Mouse (Mus musculus) kidney, postnatal 0 days (tissue): ENCODE measurements around the gene Gm826. TPM values are rescaled to one million over a fixed set of nuclear protein-coding genes. Genes with fewer than 3 reads are reported as not detected.

Experiments used
- ATAC-seq: fragments of 200-750 bp; cut with Nextera tagmentation; replicated peaks from 2 replicates; pipeline ENCODE4 v1.8.0; 2017; ENCODE audit warnings: low read depth, moderate number of reproducible peaks, moderate TSS enrichment, moderate library complexity; ENCODE audit not compliant: low FRiP score
- DNase-seq: peaks from one replicate; pipeline ENCODE4 v3.0.0-alpha.2; 2016; ENCODE audit warnings: low spot score
- H3K27ac ChIP-seq: fragments of 300-500 bp; sonication (generic); 2 replicates; pipeline ENCODE4 v1.5.1; 2014; ENCODE audit warnings: mild to moderate bottlenecking
- H3K27me3 ChIP-seq: fragments of 300-500 bp; sonication (generic); 2 replicates; pipeline ENCODE4 v1.6.1; 2014; ENCODE audit warnings: low read length, mixed read lengths; ENCODE audit not compliant: insufficient read depth
- H3K36me3 ChIP-seq: fragments of 300-500 bp; sonication (generic); 2 replicates; pipeline ENCODE4 v1.6.1; 2014; ENCODE audit warnings: low read length, mixed read lengths; ENCODE audit not compliant: insufficient read depth
- H3K4me1 ChIP-seq: fragments of 300-500 bp; sonication (generic); replicated peaks from 2 replicates; pipeline ENCODE4 v1.6.1; 2014; ENCODE audit warnings: antibody characterized with exemption, low read length, mixed read lengths; ENCODE audit not compliant: insufficient read depth
- H3K4me2 ChIP-seq: fragments of 300-500 bp; sonication (generic); 2 replicates; pipeline ENCODE4 v1.6.1; 2014; ENCODE audit warnings: mild to moderate bottlenecking, low read length, moderate library complexity, mixed read lengths
- H3K4me3 ChIP-seq: fragments of 300-500 bp; sonication (generic); replicated peaks from 2 replicates; pipeline ENCODE4 v1.5.1; 2014; ENCODE audit warnings: low read depth, low read length
- H3K9ac ChIP-seq: fragments of 300-500 bp; sonication (generic); 2 replicates; pipeline ENCODE4 v1.6.1; 2014; ENCODE audit warnings: low read depth, low read length
- H3K9me3 ChIP-seq: fragments of 300-500 bp; sonication (generic); replicated peaks from 2 replicates; pipeline ENCODE4 v1.6.1; 2016; ENCODE audit warnings: low read length, inconsistent platforms, mixed read lengths
- CTCF ChIP-seq: IDR thresholded peaks from 2 replicates; pipeline ENCODE4 v1.5.1; 2016; ENCODE audit warnings: antibody characterized with exemption, low read depth, mild to moderate bottlenecking, moderate library complexity
- WGBS: fragments of 180-500 bp; shearing (Covaris S2); extraction: QIAGEN DNeasy Blood & Tissue Kit; methylation state at CpG from one replicate; pipeline ENCODE4 v1.1.7; 2014; 5-methylcytosine and 5-hydroxymethylcytosine counted together
- polyA plus RNA-seq: library from polyadenylated mRNA; unstranded; fragments of >200 nt; fragmentation: Nextera tagmentation; extraction: Ambion mirVana; gene quantifications from 2 replicates; pipeline ENCODE4 v1.2.1, GENCODE M21; 2015

Gm826 gene
- 0.28 and 0.49 TPM in 2 replicates for polyA plus RNA-seq

DNA sequence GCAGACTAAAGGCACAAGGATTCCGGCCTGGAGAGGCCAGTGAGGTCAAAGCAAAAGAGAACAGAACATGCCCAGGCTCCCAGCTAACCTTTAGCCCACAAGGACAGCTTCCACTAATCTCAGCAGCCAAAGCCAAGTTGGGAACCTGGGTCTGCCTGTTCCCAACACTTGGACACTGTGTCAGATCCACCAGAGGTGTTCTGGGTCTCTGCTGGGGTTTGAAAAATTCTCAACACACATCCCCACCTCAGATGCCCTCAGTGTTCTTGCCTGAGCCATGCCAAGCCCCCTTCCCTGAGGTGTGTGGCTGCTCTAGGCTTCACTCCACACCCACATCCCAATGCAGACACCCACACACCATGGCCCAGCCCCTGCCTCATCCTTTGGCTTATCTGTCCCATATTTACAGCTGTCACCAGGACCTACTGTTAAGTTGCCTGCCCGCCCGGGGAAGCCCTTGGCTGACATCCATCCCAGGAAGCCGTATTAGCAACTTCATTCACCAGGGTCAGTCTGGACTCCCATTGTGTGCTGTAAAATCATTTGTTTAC is at the start of gene Gm826:
Gm826 (minus strand) TSS at position 52 of the 551 bp plus-strand sequence.
- H3K27ac ChIP-seq, result no peak within 1 kb of the TSS
- H3K4me2 ChIP-seq, result no peak within 1 kb of the TSS
- H3K4me1 ChIP-seq, result no peaks in the 10 kb centered on the region
- H3K27me3 ChIP-seq, result no peaks in the 10 kb centered on the region
- DNase-seq (peak; percentile 34), ATAC-seq (no peak)
- TF ChIP-seq CTCF, result no peak
- H3K4me3 ChIP-seq, result no peak within 1 kb of the TSS
- no peaks in the 10 kb centered on the region for H3K36me3 ChIP-seq
- WGBS, result 50% methylated on average over 4 of the region's 4 CpGs
- no peak within 1 kb of the TSS for H3K9ac ChIP-seq
- H3K9me3 ChIP-seq, result no peaks in the 10 kb centered on the region

DNA sequence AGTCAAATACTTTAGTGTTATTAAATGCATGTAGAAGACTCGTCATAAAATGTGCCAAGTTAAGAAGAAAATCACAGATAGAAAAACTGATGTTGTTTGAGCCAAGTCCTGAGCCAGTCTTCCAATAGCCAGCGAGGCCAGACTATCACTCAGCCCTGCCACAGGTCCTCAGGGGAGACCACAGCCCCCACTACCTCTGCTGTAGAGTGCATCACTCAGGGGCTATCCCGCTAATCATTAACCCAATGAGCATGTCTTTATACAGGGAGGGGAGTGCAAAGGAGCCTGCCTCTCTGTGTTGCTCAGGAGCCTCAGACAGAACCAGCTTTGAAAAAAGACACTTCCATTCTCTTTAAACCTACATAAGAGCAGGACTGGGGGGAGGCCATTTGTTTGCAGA is 49.5 kb upstream of the Gm826 start:
- no peaks in the 10 kb centered on the region for H3K27me3 ChIP-seq
- no peaks in the 10 kb centered on the region for H3K4me1 ChIP-seq
- H3K9me3 ChIP-seq, result no peaks in the 10 kb centered on the region
- H3K9ac ChIP-seq, result no peak overlapping the region
- H3K27ac ChIP-seq, result no peak overlapping the region
- no peak overlapping the region for H3K4me3 ChIP-seq
- H3K36me3 ChIP-seq, result no peaks in the 10 kb centered on the region
- 40% methylated on average over 3 of the region's 3 CpGs for WGBS
- TF ChIP-seq CTCF, result no peak
- no peak for ATAC-seq
- no peak overlapping the region for H3K4me2 ChIP-seq
- DNase-seq, result no peak

DNA sequence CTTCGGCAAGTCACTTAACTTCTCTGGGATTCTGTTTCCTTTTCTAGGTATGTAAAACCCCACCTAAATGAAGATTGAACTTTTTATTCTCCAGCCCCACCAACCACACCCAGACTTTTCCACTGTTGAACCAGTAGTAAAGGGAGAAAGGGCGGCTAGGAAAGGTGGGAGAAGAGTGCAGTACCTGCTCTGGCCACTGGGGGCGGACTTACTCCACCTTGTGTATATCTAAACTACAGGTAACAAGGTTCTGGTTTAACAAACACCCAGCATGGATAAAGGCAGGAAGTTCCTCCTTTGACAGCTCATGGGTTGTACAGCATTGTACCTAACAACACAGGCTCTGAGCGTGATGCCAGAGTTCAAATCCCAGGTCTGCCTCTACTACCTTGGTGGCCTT is 44.3 kb upstream of the Gm826 start:
- Histone ChIP-seq H3K9me3 (no peaks in the 10 kb centered on the region), H3K4me2 (no peak overlapping the region), H3K27ac (no peak overlapping the region), H3K27me3 (no peaks in the 10 kb centered on the region), H3K4me1 (no peaks in the 10 kb centered on the region), H3K36me3 (no peaks in the 10 kb centered on the region), H3K9ac (no peak overlapping the region), H3K4me3 (no peak overlapping the region)
- peak; percentile 90 for TF ChIP-seq CTCF
- DNase-seq (no peak), ATAC-seq (no peak)
- WGBS, result 52% methylated on average over 4 of the region's 4 CpGs

DNA sequence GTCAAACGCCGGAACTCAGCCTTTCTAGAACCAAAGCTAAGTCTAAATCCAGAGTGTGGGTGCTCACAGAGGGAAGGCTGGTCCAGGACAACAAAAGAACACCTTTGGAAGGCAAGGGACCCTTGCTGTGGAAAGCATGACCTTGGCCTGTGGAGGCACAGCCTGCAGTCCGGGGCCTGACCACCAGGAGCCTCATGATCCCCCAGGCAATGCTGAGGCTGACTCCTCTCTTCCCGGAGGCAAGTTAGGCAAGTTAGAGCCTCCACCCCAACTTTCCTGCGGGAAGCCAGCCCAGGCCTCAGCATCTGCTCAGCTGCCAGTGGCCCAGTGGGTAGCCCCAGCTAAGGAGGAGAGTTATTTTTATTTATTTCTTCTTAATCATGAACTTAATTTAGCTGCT is 42.3 kb upstream of the Gm826 start:
- WGBS, result 51% methylated on average over 5 of the region's 5 CpGs
- Histone ChIP-seq H3K4me1 (no peaks in the 10 kb centered on the region), H3K4me2 (no peak overlapping the region), H3K9me3 (no peaks in the 10 kb centered on the region), H3K36me3 (no peaks in the 10 kb centered on the region), H3K27ac (no peak overlapping the region), H3K9ac (no peak overlapping the region), H3K4me3 (no peak overlapping the region), H3K27me3 (peaks cover 14% of the 10 kb centered on the region)
- no peak for ATAC-seq
- no peak for TF ChIP-seq CTCF
- DNase-seq, result no peak

DNA sequence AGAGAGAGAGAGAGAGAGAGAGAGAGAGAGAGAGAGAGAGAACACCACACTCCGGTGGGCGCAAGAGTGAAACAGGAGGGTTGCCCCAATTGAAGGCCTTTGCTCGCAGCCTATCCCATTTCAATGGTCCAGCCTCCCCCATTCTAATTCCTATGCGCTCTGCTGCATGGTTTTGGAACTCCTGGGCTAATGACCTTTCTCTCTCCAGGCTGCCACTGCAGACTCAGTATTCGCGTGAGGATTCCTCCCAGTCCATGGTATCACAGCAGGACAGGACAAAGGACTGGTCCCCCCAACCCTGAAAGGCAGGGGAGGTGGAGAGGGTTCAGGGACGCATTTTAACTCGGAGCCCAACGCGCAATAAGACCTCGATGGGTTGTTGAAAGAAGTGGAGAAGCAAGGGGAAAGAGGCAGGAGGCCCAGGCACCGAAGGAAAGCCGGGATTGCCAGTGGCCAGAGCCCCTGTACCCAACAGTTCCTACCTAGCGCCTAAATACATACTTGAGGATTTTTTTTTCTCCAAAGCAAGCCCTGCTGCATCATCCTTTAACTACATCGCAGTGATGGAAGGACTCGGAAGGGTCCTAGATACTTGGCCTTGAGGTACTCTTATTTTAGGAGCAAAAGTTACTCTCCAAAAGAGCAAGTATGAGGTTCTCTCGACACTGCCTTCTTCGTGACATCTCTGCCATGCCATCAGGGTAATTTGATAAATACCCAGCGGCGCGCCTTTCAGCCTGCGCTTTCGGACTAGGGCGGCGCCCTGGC is 35.9 kb upstream of the Gm826 start:
- DNase-seq (no peak), ATAC-seq (no peak)
- WGBS, result 5% methylated on average over 25 of the region's 25 CpGs
- Histone ChIP-seq H3K4me3 (no peak overlapping the region), H3K27me3 (peaks cover 49% of the 10 kb centered on the region), H3K4me1 (peaks cover 19% of the 10 kb centered on the region), H3K9me3 (no peaks in the 10 kb centered on the region), H3K27ac (no peak overlapping the region), H3K9ac (no peak overlapping the region), H3K4me2 (peak overlapping the region; percentile 93), H3K36me3 (no peaks in the 10 kb centered on the region)
- no peak for TF ChIP-seq CTCF

DNA sequence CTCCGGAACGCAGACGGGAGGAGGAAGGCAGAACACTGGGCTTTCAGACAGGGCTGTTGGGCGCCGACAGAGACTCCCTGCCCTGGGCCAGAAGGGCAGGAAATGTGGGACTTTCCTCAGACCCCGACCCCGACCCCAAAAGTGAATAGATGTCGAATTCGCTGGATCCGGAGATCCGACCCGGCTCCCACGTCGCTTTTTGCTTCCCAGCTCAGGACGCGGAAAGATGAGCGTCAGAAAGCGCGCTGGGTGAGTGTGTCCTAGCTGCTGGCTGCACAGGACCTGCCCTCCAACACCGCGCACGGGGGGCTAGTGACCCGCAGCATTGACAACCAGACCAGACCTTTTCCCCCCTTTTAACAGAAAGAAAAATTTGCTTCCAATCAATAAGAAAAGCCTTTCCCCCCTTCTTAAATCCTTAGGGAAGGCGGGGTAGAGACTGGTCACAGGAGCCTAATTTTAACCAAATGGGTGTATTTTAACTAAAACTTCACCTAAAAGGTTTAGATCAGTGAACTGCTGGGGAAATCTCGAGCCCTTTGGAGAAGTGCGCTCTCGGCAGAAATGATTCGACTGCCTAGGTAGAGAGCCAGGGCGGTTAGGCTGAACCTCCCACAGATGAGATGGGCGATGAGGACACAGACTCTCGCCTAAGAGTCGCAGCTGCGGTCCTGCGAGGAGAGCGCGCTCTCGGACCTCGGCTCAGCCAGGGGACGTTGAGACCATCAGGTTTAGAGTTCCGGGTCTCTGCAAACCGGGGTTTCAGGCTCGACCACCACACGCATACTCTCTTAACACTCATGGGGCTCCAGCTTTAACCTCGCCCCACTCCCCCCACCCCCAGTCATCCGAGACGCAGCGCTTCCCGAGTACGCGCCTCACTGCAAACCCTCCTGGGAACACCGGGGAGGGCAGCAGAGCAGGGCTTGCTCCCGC is 34.7 kb upstream of the Gm826 start:
- no peak overlapping the region for H3K27ac ChIP-seq
- H3K36me3 ChIP-seq, result no peaks in the 10 kb centered on the region
- no peak for DNase-seq
- H3K4me2 ChIP-seq, result peak overlapping the region; percentile 93
- peak overlapping the region; percentile 30 for H3K4me3 ChIP-seq
- H3K9me3 ChIP-seq, result no peaks in the 10 kb centered on the region
- peaks cover 53% of the 10 kb centered on the region for H3K27me3 ChIP-seq
- no peak for ATAC-seq
- WGBS, result under 1% methylated on average over 52 of the region's 52 CpGs
- TF ChIP-seq CTCF, result no peak
- no peak overlapping the region for H3K9ac ChIP-seq
- H3K4me1 ChIP-seq, result peaks cover 19% of the 10 kb centered on the region
